Mouse (Mus musculus): ENCODE data around the gene Apold1. TPM values are rescaled to one million over a fixed set of nuclear protein-coding genes. Genes with fewer than 3 reads are reported as not detected.

Gene Apold1
- polyA plus RNA-seq, 1 experiment from 2014 or later, result 3.5 TPM

DNA sequence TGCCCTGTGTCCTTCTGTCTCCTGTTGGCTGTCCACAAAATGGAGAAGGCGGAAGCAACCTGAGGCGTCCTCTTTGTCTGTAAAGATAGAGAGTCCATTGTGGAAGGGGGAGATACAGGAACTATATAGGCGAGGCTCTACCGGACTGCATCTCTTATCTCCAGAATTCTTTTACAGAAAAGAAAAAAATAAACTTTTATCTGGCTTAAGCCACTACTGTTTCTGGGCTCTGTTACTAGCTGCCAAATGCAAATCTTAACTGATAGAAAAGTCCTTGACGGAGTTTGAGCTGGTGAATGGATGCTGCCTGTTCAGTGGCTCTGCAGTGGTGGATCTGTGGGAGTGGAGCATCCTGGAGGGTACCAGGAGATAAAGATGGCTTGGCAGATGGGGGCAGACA lies 30.2 kb upstream of the Apold1 start:
- Histone ChIP-seq H3K27ac (no peak overlapping the region), H3K4me1 (peaks cover 4% of the 10 kb centered on the region; the same call in 1 of the 2 replicates), H3K9ac (no peak overlapping the region), H3K9me3 (replicated peaks) (no peaks in the 10 kb centered on the region), H3K36me3 (ENCODE audit: poor library complexity, severe bottlenecking) (peaks cover 29% of the 10 kb centered on the region), H3K4me2 (no peak overlapping the region), H3K4me3 (no peak overlapping the region), H3K27me3 (no peaks in the 10 kb centered on the region)
- 87% methylated on average over 5 of the region's 5 CpGs for WGBS
- no peak for ATAC-seq

DNA sequence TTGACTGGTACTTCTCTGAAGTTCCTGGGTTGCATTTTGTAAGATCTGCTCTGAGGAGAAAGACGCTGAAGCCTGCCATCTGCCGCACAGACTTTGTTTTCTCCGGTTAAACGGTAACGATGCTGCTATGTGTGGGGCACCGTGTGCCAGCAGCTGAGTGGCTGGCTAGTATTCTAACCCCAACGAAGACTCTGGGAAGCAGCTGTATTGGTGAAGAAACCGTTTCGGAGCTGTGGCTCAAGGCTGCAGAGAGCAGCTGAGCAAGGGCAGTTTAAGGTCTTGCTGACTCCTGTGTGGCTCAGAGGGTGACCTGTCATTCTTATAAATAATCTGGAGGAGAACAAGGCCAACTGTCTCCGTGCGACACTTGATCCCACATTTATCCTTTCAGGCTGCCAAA lies 27.5 kb upstream of the Apold1 start:
- Histone ChIP-seq H3K9ac (no peak overlapping the region), H3K4me1 (peaks cover 4% of the 10 kb centered on the region; the same call in 1 of the 2 replicates), H3K36me3 (ENCODE audit: poor library complexity, severe bottlenecking) (peaks cover 34% of the 10 kb centered on the region), H3K27me3 (no peaks in the 10 kb centered on the region), H3K9me3 (replicated peaks) (no peaks in the 10 kb centered on the region), H3K27ac (peak overlapping the region; percentile 41), H3K4me2 (no peak overlapping the region), H3K4me3 (no peak overlapping the region)
- peak; percentile 72 for ATAC-seq
- WGBS, result 58% methylated on average over 11 of the region's 11 CpGs

- no peak overlapping the region for H3K9ac ChIP-seq
- peaks cover 21% of the 10 kb centered on the region for H3K4me1 ChIP-seq
- H3K4me2 ChIP-seq, result no peak overlapping the region
- H3K36me3 ChIP-seq (ENCODE audit: poor library complexity, severe bottlenecking), result peaks cover 19% of the 10 kb centered on the region
- no peak overlapping the region for H3K27ac ChIP-seq
- WGBS, result 89% methylated on average over 4 of the region's 4 CpGs
- no peak for ATAC-seq
- H3K4me3 ChIP-seq, result no peak overlapping the region
- H3K27me3 ChIP-seq, result 0 out of 2 replicates have a peak, but pooled peaks cover 2% of the 10 kb centered on the region
- H3K9me3 ChIP-seq (replicated peaks), result no peaks in the 10 kb centered on the region
These were observed 25.1 kb upstream of the Apold1 start for GRCm38 (mm10) chr6:134956388-134956787.

DNA sequence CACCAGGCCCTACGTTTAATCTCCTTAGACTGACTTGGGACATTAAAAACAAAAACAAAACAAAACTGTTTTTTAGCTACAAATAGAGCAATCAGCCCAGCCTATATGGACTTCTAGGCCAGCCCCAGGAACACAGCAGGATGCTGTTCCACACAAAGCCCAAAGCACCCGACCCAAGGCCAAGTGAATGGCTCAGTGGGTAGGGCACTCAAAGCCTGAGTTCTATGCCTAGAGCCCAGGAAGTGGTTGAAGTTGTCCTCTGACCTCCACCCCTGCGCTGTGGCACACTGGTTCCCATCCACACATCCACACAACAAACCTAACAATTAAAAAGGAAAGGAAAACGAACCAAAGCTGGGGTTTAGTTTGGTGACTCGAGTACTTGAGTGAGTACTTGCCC lies 20.2 kb upstream of the Apold1 start:
- Histone ChIP-seq H3K27ac (peak overlapping the region; percentile 82), H3K27me3 (0 out of 2 replicates have a peak, but pooled peaks cover 2% of the 10 kb centered on the region), H3K4me3 (no peak overlapping the region), H3K4me2 (no peak overlapping the region), H3K36me3 (ENCODE audit: poor library complexity, severe bottlenecking) (peaks cover 6% of the 10 kb centered on the region; the same call in 1 of the 2 replicates), H3K9me3 (replicated peaks) (no peaks in the 10 kb centered on the region), H3K9ac (no peak overlapping the region), H3K4me1 (peaks cover 38% of the 10 kb centered on the region)
- no peak for ATAC-seq
- WGBS, result 42% methylated on average over 5 of the region's 5 CpGs

DNA sequence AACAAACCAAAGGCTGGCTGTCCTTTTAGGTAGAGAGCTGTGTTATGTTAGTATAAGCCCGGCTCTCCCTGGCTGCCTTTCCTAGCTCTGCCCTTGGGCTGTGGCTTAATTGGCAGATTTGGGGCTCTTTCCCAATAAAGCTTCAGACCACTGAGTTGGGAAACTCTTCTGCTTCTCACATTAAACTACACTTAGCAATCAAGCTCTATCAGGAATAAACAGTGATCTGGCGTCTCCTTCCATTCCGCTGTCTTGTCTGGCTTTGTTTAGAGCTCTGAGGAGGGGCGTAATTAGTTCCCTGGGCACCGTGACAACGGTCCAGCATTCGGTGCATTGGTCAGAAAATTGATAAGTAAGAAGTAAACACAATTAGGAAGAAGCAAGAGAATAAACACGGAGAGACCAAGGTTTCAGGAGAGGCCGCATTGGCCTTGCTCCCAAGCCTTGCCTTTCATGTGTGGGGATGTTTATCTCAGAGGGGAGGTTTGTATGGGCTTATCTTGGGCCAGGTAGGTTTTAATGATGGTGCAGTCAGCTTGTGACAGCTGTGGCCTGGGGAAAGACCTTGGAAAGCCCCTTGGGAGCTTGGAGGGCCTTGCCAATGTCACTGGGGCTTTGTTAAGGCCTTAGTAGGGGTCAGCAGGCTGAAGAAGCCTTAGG lies 19.5 kb upstream of the Apold1 start:
- Histone ChIP-seq H3K4me2 (no peak overlapping the region), H3K27ac (peak overlapping the region; percentile 82), H3K4me3 (no peak overlapping the region), H3K4me1 (peaks cover 38% of the 10 kb centered on the region), H3K27me3 (0 out of 2 replicates have a peak, but pooled peaks cover 2% of the 10 kb centered on the region), H3K36me3 (ENCODE audit: poor library complexity, severe bottlenecking) (peaks cover 3% of the 10 kb centered on the region; the same call in 1 of the 2 replicates), H3K9ac (no peak overlapping the region), H3K9me3 (replicated peaks) (no peaks in the 10 kb centered on the region)
- WGBS, result 26% methylated on average over 9 of the region's 9 CpGs
- ATAC-seq, result peak; percentile 50

GRCm38 (mm10) chr6:134962518-134962893 lies 19.0 kb upstream of the Apold1 start:
- WGBS, result 28% methylated on average over 5 of the region's 5 CpGs
- no peak overlapping the region for H3K9ac ChIP-seq
- no peak overlapping the region for H3K4me3 ChIP-seq
- peak overlapping the region; percentile 82 for H3K27ac ChIP-seq
- H3K27me3 ChIP-seq, result 0 out of 2 replicates have a peak, but pooled peaks cover 2% of the 10 kb centered on the region
- peaks cover 3% of the 10 kb centered on the region; the same call in 1 of the 2 replicates for H3K36me3 ChIP-seq (ENCODE audit: poor library complexity, severe bottlenecking)
- ATAC-seq, result peak; percentile 78
- peaks cover 38% of the 10 kb centered on the region for H3K4me1 ChIP-seq
- no peaks in the 10 kb centered on the region for H3K9me3 ChIP-seq (replicated peaks)
- H3K4me2 ChIP-seq, result no peak overlapping the region

GRCm38 (mm10) chr6:134963910-134964309 lies 17.6 kb upstream of the Apold1 start:
- Histone ChIP-seq H3K4me3 (no peak overlapping the region), H3K9ac (no peak overlapping the region), H3K27me3 (0 out of 2 replicates have a peak, but pooled peaks cover 2% of the 10 kb centered on the region), H3K9me3 (replicated peaks) (no peaks in the 10 kb centered on the region), H3K36me3 (ENCODE audit: poor library complexity, severe bottlenecking) (no peaks in the 10 kb centered on the region), H3K4me2 (no peak overlapping the region), H3K4me1 (peaks cover 38% of the 10 kb centered on the region), H3K27ac (peak overlapping the region; percentile 4; the same call in 1 of the 2 replicates)
- WGBS, result 25% methylated on average over 2 of the region's 2 CpGs
- ATAC-seq, result no peak

DNA sequence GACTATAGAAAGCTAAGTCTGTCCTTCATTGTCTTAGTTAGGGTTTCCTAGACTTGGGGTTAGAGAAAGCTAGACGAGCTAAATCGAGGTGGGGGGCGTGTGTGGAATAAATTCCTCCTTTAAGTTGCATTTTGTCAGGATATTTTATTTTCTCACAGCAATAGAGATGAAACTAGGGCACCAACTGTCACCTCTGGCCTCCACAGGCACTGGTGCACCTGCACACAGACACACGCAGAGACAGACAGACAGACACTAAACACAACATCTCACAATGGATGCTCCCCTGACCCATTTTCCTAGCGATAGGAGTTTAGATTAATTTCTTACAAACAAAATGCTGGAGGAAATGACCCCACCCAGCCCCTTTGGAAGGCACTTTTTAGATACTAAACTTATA lies 14.8 kb upstream of the Apold1 start:
- H3K4me3 ChIP-seq, result no peak overlapping the region
- no peaks in the 10 kb centered on the region for H3K9me3 ChIP-seq (replicated peaks)
- no peaks in the 10 kb centered on the region for H3K27me3 ChIP-seq
- H3K4me2 ChIP-seq, result no peak overlapping the region
- H3K9ac ChIP-seq, result no peak overlapping the region
- WGBS, result 85% methylated on average over 5 of the region's 5 CpGs
- H3K4me1 ChIP-seq, result peaks cover 18% of the 10 kb centered on the region
- H3K27ac ChIP-seq, result no peak overlapping the region
- no peaks in the 10 kb centered on the region for H3K36me3 ChIP-seq (ENCODE audit: poor library complexity, severe bottlenecking)
- ATAC-seq, result no peak

- Histone ChIP-seq H3K4me3 (no peak overlapping the region), H3K9ac (no peak overlapping the region), H3K4me1 (peaks cover 6% of the 10 kb centered on the region; the same call in 1 of the 2 replicates), H3K9me3 (replicated peaks) (no peaks in the 10 kb centered on the region), H3K36me3 (ENCODE audit: poor library complexity, severe bottlenecking) (no peaks in the 10 kb centered on the region), H3K4me2 (no peak overlapping the region), H3K27me3 (no peaks in the 10 kb centered on the region), H3K27ac (no peak overlapping the region)
- no peak for ATAC-seq
- 86% methylated on average over 1 of the region's 1 CpGs for WGBS
These were observed 13.2 kb upstream of the Apold1 start for GRCm38 (mm10) chr6:134968326-134968725.

- Histone ChIP-seq H3K27me3 (no peaks in the 10 kb centered on the region), H3K36me3 (ENCODE audit: poor library complexity, severe bottlenecking) (no peaks in the 10 kb centered on the region), H3K9ac (no peak overlapping the region), H3K27ac (no peak overlapping the region), H3K4me3 (no peak overlapping the region), H3K4me2 (no peak overlapping the region), H3K4me1 (no peaks in the 10 kb centered on the region), H3K9me3 (replicated peaks) (no peaks in the 10 kb centered on the region)
- ATAC-seq, result no peak
- WGBS, result 95% methylated on average over 2 of the region's 2 CpGs
These were observed 12.0 kb upstream of the Apold1 start for GRCm38 (mm10) chr6:134969498-134969897.

GRCm38 (mm10) chr6:134972096-134972495 lies 9.4 kb upstream of the Apold1 start:
- Histone ChIP-seq H3K4me3 (no peak overlapping the region), H3K36me3 (ENCODE audit: poor library complexity, severe bottlenecking) (no peaks in the 10 kb centered on the region), H3K4me1 (no peaks in the 10 kb centered on the region), H3K4me2 (no peak overlapping the region), H3K9me3 (replicated peaks) (no peaks in the 10 kb centered on the region), H3K27me3 (no peaks in the 10 kb centered on the region), H3K9ac (no peak overlapping the region), H3K27ac (no peak overlapping the region)
- 60% methylated on average over 4 of the region's 4 CpGs for WGBS
- no peak for ATAC-seq

DNA sequence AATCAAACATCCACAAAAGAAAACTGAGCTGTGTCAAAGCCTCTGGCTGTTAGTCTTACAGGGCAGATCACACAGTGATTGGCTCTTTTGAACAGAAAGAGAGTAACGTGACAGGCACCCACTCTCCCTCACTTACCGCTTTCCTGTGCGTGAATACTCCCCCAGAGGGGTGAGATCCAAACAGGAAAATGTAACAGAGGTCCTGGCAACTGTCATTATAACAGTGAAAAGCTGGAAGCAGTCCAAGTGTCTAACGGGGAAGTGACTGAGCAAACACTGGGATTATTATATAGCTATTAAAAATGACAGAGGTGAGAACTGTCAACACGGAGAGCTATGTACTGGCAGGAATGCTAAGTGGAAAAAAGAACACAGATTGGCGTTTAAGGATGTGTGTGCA lies 4.9 kb upstream of the Apold1 start:
- Histone ChIP-seq H3K27ac (0 out of 2 replicates have a peak overlapping the region, but pooled peaks have one; percentile 4), H3K9me3 (replicated peaks) (no peaks in the 10 kb centered on the region), H3K4me1 (peaks cover 7% of the 10 kb centered on the region), H3K9ac (no peak overlapping the region), H3K27me3 (no peaks in the 10 kb centered on the region), H3K4me2 (no peak overlapping the region), H3K36me3 (ENCODE audit: poor library complexity, severe bottlenecking) (no peaks in the 10 kb centered on the region), H3K4me3 (no peak overlapping the region)
- peak; percentile 75 for ATAC-seq
- WGBS, result 36% methylated on average over 6 of the region's 6 CpGs
